Mouse (Mus musculus) lung, embryonic 15.5 days (tissue): ENCODE measurements around the gene Smg9. TPM values are rescaled to one million over a fixed set of nuclear protein-coding genes. Genes with fewer than 3 reads are reported as not detected.

ENCODE experiments used
- ATAC-seq: fragments of 200-750 bp; cut with Nextera tagmentation; 2 replicates; pipeline ENCODE4 v1.8.0; 2017; ENCODE audit warnings: moderate number of reproducible peaks, borderline replicate concordance; ENCODE audit not compliant: low FRiP score, low TSS enrichment; ENCODE audit errors: extremely low read depth
- H3K27ac ChIP-seq: fragments of 300-500 bp; sonication (generic); 2 replicates; pipeline ENCODE4 v1.5.1; 2015; ENCODE audit warnings: moderate library complexity, mild to moderate bottlenecking, inconsistent platforms
- H3K27me3 ChIP-seq: fragments of 300-500 bp; sonication (generic); 2 replicates; pipeline ENCODE4 v1.6.1; 2015; ENCODE audit warnings: inconsistent platforms
- H3K36me3 ChIP-seq: fragments of 300-500 bp; sonication (generic); 2 replicates; pipeline ENCODE4 v1.6.1; 2015; ENCODE audit warnings: inconsistent platforms
- H3K4me1 ChIP-seq: fragments of 300-500 bp; sonication (generic); 2 replicates; pipeline ENCODE4 v1.6.1; 2015; ENCODE audit warnings: inconsistent platforms
- H3K4me2 ChIP-seq: fragments of 300-500 bp; sonication (generic); 2 replicates; pipeline ENCODE4 v1.6.1; 2015; ENCODE audit warnings: inconsistent platforms, mild to moderate bottlenecking, moderate library complexity
- H3K4me3 ChIP-seq: fragments of 300-500 bp; sonication (generic); 2 replicates; pipeline ENCODE4 v1.5.1; 2015; ENCODE audit warnings: mild to moderate bottlenecking, inconsistent platforms
- H3K9ac ChIP-seq: fragments of 300-500 bp; sonication (generic); 2 replicates; pipeline ENCODE4 v1.6.1; 2015; ENCODE audit warnings: inconsistent platforms
- H3K9me3 ChIP-seq: fragments of 300-500 bp; sonication (generic); 2 replicates; pipeline ENCODE4 v1.6.1; 2016; ENCODE audit warnings: inconsistent platforms
- WGBS: fragments of 180-500 bp; shearing (Covaris S2); methylation state at CpG from one replicate; pipeline ENCODE4 v1.1.7; 2015; 5-methylcytosine and 5-hydroxymethylcytosine counted together
- polyA plus RNA-seq: library from polyadenylated mRNA; unstranded; fragments of >200 nt; fragmentation: Nextera tagmentation; extraction: Ambion mirVana; gene quantifications from 2 replicates; pipeline ENCODE4 v1.2.1, GENCODE M21; 2015

The Smg9 gene
- polyA plus RNA-seq, 1 experiment from 2014 or later, result 23.9 TPM

DNA sequence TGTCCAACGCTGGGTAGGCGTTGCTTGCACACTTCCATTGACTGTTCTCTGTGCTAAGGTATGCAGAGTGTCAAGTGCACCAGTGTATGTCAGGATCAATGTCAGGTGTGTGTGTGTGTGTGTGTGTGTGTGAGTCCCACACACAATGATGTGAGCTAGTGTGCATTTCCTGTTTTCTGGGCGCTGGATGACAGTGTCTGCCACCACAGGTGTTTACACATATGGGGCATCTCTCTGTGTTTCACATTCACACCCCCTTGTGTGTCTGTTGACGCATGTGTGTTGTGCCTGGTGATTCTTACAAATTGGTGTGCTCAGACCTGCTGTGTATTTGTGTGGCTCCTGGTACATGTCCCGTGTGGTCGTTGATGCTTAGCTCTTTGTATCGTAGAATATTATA is 30.5 kb upstream of the Smg9 start:
- Histone ChIP-seq H3K27ac (no peak overlapping the region), H3K4me2 (no peak overlapping the region), H3K36me3 (no peaks in the 10 kb centered on the region), H3K4me1 (peaks cover 20% of the 10 kb centered on the region), H3K27me3 (no peaks in the 10 kb centered on the region), H3K9me3 (no peaks in the 10 kb centered on the region), H3K4me3 (no peak overlapping the region), H3K9ac (no peak overlapping the region)
- 75% methylated on average over 7 of the region's 7 CpGs for WGBS
- ATAC-seq, result no peak

- 31% methylated on average over 23 of the region's 23 CpGs for WGBS
- H3K9ac ChIP-seq, result no peak within 1 kb of the TSS
- H3K4me3 ChIP-seq, result peak within 1 kb of the TSS; percentile 13; the same call in 1 of the 2 replicates
- peaks cover 29% of the 10 kb centered on the region for H3K4me1 ChIP-seq
- no peak within 1 kb of the TSS; the same call in 1 of the 2 replicates for H3K4me2 ChIP-seq
- H3K36me3 ChIP-seq, result no peaks in the 10 kb centered on the region
- no peaks in the 10 kb centered on the region for H3K27me3 ChIP-seq
- no peak within 1 kb of the TSS; the same call in 1 of the 2 replicates for H3K27ac ChIP-seq
- H3K9me3 ChIP-seq, result no peaks in the 10 kb centered on the region
- peak; percentile 25; the same call in 1 of the 2 replicates for ATAC-seq
Observed at GRCm38 (mm10) chr7:24369731-24370541, 29.5 kb upstream of the Smg9 start, which contains the start of gene Kcnn4. TSS of gene Kcnn4 (plus strand) at chr7:24370263.

GRCm38 (mm10) chr7:24371012-24371808 is 28.2 kb upstream of the Smg9 start:
- Histone ChIP-seq H3K27me3 (no peaks in the 10 kb centered on the region), H3K9ac (no peak overlapping the region), H3K4me3 (peak overlapping the region; percentile 13; the same call in 1 of the 2 replicates), H3K4me2 (no peak overlapping the region), H3K4me1 (peaks cover 29% of the 10 kb centered on the region), H3K9me3 (no peaks in the 10 kb centered on the region), H3K36me3 (no peaks in the 10 kb centered on the region), H3K27ac (no peak overlapping the region)
- peak; percentile 19; the same call in 1 of the 2 replicates for ATAC-seq
- 61% methylated on average over 7 of the region's 7 CpGs for WGBS

DNA sequence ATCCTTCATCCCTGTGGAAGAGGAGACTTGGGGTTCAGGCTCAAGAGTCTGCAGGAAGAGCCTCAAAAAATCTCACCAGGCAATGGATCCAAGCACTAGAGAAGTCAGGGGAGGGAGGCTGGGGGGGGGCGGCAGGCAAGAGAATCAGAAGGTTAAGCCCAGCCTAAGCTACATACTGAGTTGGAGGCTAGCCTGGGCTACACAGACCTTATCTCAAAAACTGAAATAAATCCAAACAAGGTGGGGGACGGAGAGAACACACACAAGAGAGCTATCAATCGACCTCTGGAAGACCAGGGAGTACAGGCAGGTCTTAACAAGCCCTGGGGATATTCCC is 27.6 kb upstream of the Smg9 start:
- Histone ChIP-seq H3K4me3 (no peak overlapping the region), H3K9me3 (no peaks in the 10 kb centered on the region), H3K4me1 (peaks cover 29% of the 10 kb centered on the region), H3K4me2 (no peak overlapping the region), H3K27ac (no peak overlapping the region), H3K36me3 (no peaks in the 10 kb centered on the region), H3K9ac (no peak overlapping the region), H3K27me3 (no peaks in the 10 kb centered on the region)
- ATAC-seq, result no peak
- 39% methylated on average over 3 of the region's 3 CpGs for WGBS

DNA sequence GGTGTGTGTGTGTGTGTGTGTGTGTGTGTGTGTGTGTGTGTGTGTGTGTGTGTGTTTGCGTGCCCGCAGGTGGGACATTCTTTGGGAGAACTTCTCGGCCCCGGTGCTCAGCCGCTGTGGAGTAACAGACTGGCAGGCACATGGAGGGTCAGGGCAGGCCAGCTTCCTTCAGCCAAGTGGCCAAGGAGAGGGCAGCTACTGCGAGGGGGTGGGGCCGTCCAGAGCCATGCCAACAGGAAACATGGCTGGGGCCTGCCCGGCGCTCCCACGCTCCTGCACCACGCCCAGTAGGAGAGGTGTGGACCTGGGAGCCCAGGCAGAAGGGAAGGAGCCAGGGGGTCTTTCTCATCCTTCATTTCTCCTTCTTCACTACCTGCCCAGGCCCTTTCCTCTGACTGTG is 27.1 kb upstream of the Smg9 start:
- peak; percentile 53; the same call in 1 of the 2 replicates for ATAC-seq
- H3K4me2 ChIP-seq, result no peak overlapping the region
- 0 out of 2 replicates have a peak, but pooled peaks cover 3% of the 10 kb centered on the region for H3K27me3 ChIP-seq
- peaks cover 33% of the 10 kb centered on the region for H3K4me1 ChIP-seq
- H3K4me3 ChIP-seq, result no peak overlapping the region
- no peaks in the 10 kb centered on the region for H3K9me3 ChIP-seq
- H3K9ac ChIP-seq, result no peak overlapping the region
- H3K27ac ChIP-seq, result no peak overlapping the region
- 63% methylated on average over 11 of the region's 11 CpGs for WGBS
- no peaks in the 10 kb centered on the region for H3K36me3 ChIP-seq

- WGBS, result 50% methylated on average over 4 of the region's 4 CpGs
- Histone ChIP-seq H3K4me2 (no peak overlapping the region), H3K9me3 (no peaks in the 10 kb centered on the region), H3K4me1 (peaks cover 35% of the 10 kb centered on the region), H3K27ac (no peak overlapping the region), H3K36me3 (no peaks in the 10 kb centered on the region), H3K9ac (no peak overlapping the region), H3K27me3 (0 out of 2 replicates have a peak, but pooled peaks cover 5% of the 10 kb centered on the region), H3K4me3 (no peak overlapping the region)
- no peak for ATAC-seq
Observed at GRCm38 (mm10) chr7:24372786-24373185, 26.6 kb upstream of the Smg9 start.

DNA sequence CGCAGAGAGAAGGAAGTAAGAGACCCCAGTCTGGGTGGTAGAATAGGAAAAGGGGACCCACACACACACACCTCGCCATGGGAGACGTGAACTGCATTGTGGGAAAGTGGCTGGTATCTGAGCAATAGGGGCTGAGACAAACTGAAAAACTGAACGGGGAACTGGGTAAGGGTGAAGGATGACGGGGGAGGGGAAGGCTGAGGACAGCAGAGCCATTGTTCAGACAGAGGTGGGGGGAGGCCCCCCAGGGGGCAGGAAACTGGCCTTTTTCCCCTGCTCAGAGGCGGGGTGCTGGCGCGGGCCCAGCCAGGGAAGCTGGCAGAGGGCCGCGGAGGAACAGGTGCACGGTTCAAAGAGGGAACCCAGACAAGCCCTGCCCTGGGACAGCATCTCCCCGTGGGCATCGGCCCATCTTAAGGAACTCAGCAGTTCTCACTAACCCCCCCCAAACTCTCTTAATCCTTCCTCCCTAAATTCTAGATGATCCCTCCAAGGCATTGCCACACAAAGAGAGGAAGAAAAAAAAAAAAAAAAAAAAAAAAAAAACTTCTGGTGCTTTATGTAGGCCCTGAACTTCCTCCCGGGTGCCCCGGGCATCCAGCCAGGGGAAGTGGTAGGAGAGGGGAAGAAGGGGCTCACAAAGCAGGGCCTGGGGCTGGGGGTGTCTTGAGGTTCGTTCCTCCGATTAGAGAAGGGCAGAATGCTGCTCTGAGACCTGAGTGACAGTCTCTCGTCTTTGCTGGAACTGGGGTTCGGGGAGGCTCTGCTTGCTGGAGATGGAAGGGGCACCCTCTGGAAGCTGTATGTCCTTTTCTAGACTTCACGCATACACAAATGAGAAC is 25.7 kb upstream of the Smg9 start:
- no peaks in the 10 kb centered on the region for H3K9me3 ChIP-seq
- no peak overlapping the region for H3K9ac ChIP-seq
- no peaks in the 10 kb centered on the region for H3K36me3 ChIP-seq
- H3K4me2 ChIP-seq, result peak overlapping the region; percentile 19
- H3K4me1 ChIP-seq, result peaks cover 35% of the 10 kb centered on the region
- H3K27ac ChIP-seq, result peak overlapping the region; percentile 74
- ATAC-seq, result 0 out of 2 replicates have a peak, but pooled peaks have one; percentile 16
- 0 out of 2 replicates have a peak, but pooled peaks cover 5% of the 10 kb centered on the region for H3K27me3 ChIP-seq
- 28% methylated on average over 20 of the region's 20 CpGs for WGBS
- no peak overlapping the region for H3K4me3 ChIP-seq

GRCm38 (mm10) chr7:24376456-24376855 is 23.0 kb upstream of the Smg9 start:
- no peak overlapping the region for H3K4me3 ChIP-seq

DNA sequence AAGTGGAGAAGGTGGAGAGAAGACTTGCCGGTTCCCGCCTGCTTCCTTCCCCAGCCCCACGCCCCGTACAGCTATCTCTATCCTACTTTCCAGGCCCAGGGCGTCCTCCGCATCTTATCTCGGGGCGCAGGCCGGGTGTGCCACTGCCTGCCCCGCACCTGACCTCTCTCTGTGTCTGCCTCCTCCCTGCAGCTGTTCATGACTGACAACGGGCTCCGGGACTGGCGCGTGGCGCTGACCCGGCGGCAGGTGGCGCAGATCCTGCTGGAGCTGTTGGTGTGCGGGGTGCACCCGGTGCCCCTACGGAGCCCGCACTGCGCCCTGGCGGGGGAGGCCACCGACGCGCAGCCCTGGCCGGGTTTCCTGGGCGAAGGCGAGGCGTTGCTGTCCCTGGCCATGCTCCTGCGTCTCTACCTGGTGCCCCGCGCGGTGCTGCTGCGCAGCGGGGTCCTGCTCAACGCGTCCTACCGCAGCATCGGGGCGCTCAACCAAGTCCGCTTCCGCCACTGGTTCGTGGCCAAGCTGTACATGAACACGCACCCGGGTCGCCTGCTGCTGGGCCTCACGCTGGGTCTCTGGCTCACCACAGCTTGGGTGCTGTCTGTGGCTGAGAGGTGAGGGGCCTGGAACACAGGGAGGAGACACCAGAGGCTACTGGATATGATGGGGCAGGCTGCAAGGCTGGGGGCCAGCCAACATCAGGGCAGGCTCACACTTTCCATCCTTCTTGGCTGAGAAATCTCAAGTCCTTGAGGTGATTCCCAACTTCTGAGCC is 22.1 kb upstream of the Smg9 start:
- 0 out of 2 replicates have a peak, but pooled peaks cover 5% of the 10 kb centered on the region for H3K27me3 ChIP-seq
- peak; percentile 64 for ATAC-seq
- H3K9ac ChIP-seq, result peak overlapping the region; percentile 24; the same call in 1 of the 2 replicates
- no peak overlapping the region for H3K27ac ChIP-seq
- 5% methylated on average over 49 of the region's 49 CpGs for WGBS
- peaks cover 31% of the 10 kb centered on the region for H3K4me1 ChIP-seq
- H3K9me3 ChIP-seq, result no peaks in the 10 kb centered on the region
- no peaks in the 10 kb centered on the region for H3K36me3 ChIP-seq
- peak overlapping the region; percentile 62 for H3K4me2 ChIP-seq
- peak overlapping the region; percentile 26 for H3K4me3 ChIP-seq

More at GRCm38 (mm10) chr7:24376456-24376855, 23.0 kb upstream of the Smg9 start:
- Histone ChIP-seq H3K36me3 (no peaks in the 10 kb centered on the region), H3K9me3 (no peaks in the 10 kb centered on the region), H3K27ac (no peak overlapping the region), H3K27me3 (0 out of 2 replicates have a peak, but pooled peaks cover 5% of the 10 kb centered on the region), H3K4me1 (peaks cover 31% of the 10 kb centered on the region), H3K9ac (no peak overlapping the region), H3K4me2 (peak overlapping the region; percentile 62; the same call in 1 of the 2 replicates)
- no peak for ATAC-seq
- WGBS, result 79% methylated on average over 8 of the region's 8 CpGs

GRCm38 (mm10) chr7:24378049-24378701 is 21.2 kb upstream of the Smg9 start:
- Histone ChIP-seq H3K27ac (no peak overlapping the region), H3K4me3 (no peak overlapping the region), H3K4me1 (peaks cover 23% of the 10 kb centered on the region), H3K27me3 (0 out of 2 replicates have a peak, but pooled peaks cover 5% of the 10 kb centered on the region), H3K36me3 (no peaks in the 10 kb centered on the region), H3K4me2 (no peak overlapping the region), H3K9me3 (no peaks in the 10 kb centered on the region), H3K9ac (no peak overlapping the region)
- ATAC-seq, result no peak
- WGBS, result 64% methylated on average over 10 of the region's 10 CpGs
